Mouse (Mus musculus) hindbrain, postnatal 0 days (tissue): ENCODE measurements at regions not wholly inside any gene's neighbourhood (a gene's known extent, or its start where the extent isn't known, plus 50 kb on each side); places are given as distances from the start of the nearest gene placed in this dataset.
A peak's percentile ranks its signal among the peaks of the same experiment; 100 is the strongest.

Experiments used
- ATAC-seq: fragments of 200-750 bp; cut with Nextera tagmentation; 2 replicates; pipeline ENCODE4 v1.8.0; 2017; ENCODE audit warnings: mild to moderate bottlenecking, moderate TSS enrichment, moderate library complexity
- DNase-seq: peaks from one replicate; pipeline ENCODE4 v3.0.0-alpha.2; 2015; ENCODE audit warnings: low spot score
- H3K27ac ChIP-seq: fragments of 300-500 bp; sonication (generic); 2 replicates; pipeline ENCODE4 v1.5.1; 2014; ENCODE audit warnings: mild to moderate bottlenecking
- H3K27me3 ChIP-seq: fragments of 300-500 bp; sonication (generic); 2 replicates; pipeline ENCODE4 v1.6.1; 2014; ENCODE audit warnings: low read length, mixed read lengths; ENCODE audit not compliant: insufficient read depth
- H3K36me3 ChIP-seq: fragments of 300-500 bp; sonication (generic); 2 replicates; pipeline ENCODE4 v1.6.1; 2014; ENCODE audit warnings: low read length, mixed read lengths; ENCODE audit not compliant: insufficient read depth
- H3K4me1 ChIP-seq: fragments of 300-500 bp; sonication (generic); 2 replicates; pipeline ENCODE4 v1.6.1; 2014; ENCODE audit warnings: antibody characterized with exemption, low read length, mixed read lengths; ENCODE audit not compliant: insufficient read depth
- H3K4me2 ChIP-seq: fragments of 300-500 bp; sonication (generic); 2 replicates; pipeline ENCODE4 v1.6.1; 2014; ENCODE audit warnings: low read depth, mild to moderate bottlenecking, low read length, moderate library complexity, mixed read lengths
- H3K4me3 ChIP-seq: fragments of 300-500 bp; sonication (generic); 2 replicates; pipeline ENCODE4 v1.5.1; 2014; ENCODE audit warnings: low read length
- H3K9ac ChIP-seq: fragments of 300-500 bp; sonication (generic); replicated peaks from 2 replicates; pipeline ENCODE4 v1.6.1; 2014; ENCODE audit warnings: mild to moderate bottlenecking, low read length, moderate library complexity, mixed read lengths
- H3K9me3 ChIP-seq: fragments of 300-500 bp; sonication (generic); 2 replicates; pipeline ENCODE4 v1.6.1; 2016; ENCODE audit warnings: low read length, mixed read lengths
- CTCF ChIP-seq: IDR thresholded peaks from 2 replicates; pipeline ENCODE4 v1.5.1; 2016; ENCODE audit warnings: antibody characterized with exemption, control low read depth, low read depth
- WGBS: fragments of 180-500 bp; shearing (Covaris S2); extraction: QIAGEN DNeasy Blood & Tissue Kit; methylation state at CpG from one replicate; pipeline ENCODE4 v1.1.7; 2014; 5-methylcytosine and 5-hydroxymethylcytosine counted together

DNA sequence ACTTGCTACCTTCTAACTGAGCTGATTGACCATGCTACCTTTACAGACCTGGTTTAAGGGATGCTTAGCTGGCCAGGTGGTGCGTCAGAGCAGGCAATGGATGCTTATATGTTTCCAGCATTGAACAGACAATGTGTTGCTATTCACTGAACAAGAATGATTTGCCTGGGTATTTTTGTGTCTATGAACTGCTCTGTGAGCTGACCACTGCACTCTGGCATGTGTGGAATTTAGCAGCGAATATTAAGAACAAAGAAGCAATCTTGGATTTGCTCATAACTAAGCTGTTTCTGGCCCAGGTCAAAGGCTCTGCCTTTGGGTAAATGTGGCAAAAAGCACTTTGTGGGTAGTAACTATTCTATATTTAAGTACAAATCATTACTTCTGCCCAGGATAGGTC is 58.3 kb upstream of the Ccdc39 start:
- Histone ChIP-seq H3K4me2 (no peak overlapping the region), H3K36me3 (no peaks in the 10 kb centered on the region), H3K4me1 (no peaks in the 10 kb centered on the region), H3K4me3 (no peak overlapping the region), H3K27me3 (no peaks in the 10 kb centered on the region), H3K9me3 (no peaks in the 10 kb centered on the region), H3K27ac (no peak overlapping the region), H3K9ac (no peak overlapping the region)
- 85% methylated on average over 2 of the region's 2 CpGs for WGBS
- TF ChIP-seq CTCF = no peak
- DNase-seq = no peak
- no peak for ATAC-seq

DNA sequence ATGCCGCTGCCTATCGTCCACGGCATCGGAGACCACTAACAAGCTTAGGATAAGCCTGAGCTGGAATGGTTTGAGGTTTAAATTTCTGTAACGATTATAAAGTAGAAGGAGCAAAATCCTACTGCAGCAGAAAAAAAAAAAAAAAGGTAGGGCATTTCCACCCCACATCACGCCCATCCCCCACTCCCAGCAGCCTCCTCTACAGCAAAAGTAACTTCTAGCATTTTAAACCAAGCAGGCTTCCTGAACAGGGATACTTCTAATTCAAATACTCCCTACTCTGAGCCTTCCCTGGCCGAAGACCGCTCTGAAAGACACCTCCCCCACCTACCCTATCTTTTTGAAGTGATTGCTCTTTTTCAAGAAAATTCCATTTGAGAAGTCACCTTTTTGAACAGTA is 59.2 kb upstream of the Ccdc39 start:
- no peaks in the 10 kb centered on the region for H3K9me3 ChIP-seq
- no peak overlapping the region for H3K4me3 ChIP-seq
- ATAC-seq (no peak), DNase-seq (no peak)
- H3K4me2 ChIP-seq = no peak overlapping the region
- H3K9ac ChIP-seq = no peak overlapping the region
- H3K36me3 ChIP-seq = no peaks in the 10 kb centered on the region
- no peak overlapping the region for H3K27ac ChIP-seq
- no peaks in the 10 kb centered on the region for H3K27me3 ChIP-seq
- H3K4me1 ChIP-seq = no peaks in the 10 kb centered on the region
- WGBS = 73% methylated on average over 8 of the region's 8 CpGs
- no peak for TF ChIP-seq CTCF

DNA sequence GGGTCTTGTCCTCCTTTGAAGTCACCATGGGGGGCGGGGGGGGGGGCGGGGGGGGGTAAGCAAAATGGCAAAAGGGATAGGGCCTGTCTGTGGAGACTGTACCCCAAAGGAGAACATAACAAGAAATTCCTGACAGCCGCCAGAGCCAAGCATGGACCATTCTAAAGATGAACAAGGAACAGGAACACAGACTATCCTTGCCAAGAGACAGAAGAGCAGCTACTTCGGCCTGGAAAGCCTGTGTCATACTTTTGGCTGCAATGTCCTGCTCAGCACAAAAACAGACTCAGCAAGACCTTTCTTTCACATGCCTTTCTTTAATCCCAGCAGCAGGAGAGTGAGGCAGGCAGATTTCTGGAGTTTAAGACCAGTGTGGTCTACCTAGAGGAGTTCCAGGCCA is 59.7 kb upstream of the Ccdc39 start:
- TF ChIP-seq CTCF = no peak

DNA sequence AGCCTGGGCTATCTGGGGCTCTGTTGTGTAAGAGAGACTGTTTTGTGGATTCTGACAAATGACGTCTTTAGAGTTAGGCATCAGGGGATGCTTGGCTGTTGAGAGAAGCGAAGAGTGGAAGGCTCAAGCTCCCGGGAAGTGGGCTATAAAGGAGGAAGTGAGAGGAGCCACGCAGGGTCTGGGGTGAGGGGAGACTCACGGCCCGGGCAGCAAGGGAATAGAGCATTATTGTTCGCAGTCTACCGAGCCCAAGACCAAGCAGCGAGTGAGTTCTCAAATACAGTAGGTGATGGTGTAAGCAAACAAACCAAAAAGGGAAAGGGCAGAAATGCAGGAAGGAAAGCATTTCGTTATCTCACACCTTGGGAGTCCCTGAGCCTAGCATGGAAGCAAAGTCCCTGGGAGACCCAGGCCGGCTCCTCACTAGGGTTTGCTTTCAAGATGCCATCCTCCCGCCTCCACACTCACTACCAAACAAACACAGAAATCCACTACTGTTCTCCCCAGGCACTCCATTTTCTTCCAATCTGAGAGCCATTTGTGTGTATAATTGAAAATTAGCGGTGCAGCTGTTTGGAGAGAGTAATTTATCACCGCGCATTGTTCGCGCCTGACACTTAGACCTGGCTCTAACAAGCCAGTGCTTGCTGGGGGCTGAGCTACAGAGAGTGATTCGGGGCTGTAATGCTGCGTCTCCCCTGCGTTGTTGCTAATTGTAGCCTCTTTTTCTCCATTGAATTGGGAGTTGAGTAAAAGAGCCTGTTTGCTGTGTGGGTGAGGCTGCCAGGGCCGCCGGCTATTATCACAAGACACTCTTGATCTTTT is 61.0 kb upstream of the Ccdc39 start:
- H3K9me3 ChIP-seq = no peaks in the 10 kb centered on the region
- TF ChIP-seq CTCF = no peak
- no peaks in the 10 kb centered on the region for H3K4me1 ChIP-seq
- 0 out of 2 replicates have a peak overlapping the region, but pooled peaks have one; percentile 6 for H3K9ac ChIP-seq
- DNase-seq (peak; percentile 60), ATAC-seq (peak; percentile 80)
- no peaks in the 10 kb centered on the region for H3K27me3 ChIP-seq
- 40% methylated on average over 22 of the region's 22 CpGs for WGBS
- no peak overlapping the region for H3K4me3 ChIP-seq
- H3K36me3 ChIP-seq = no peaks in the 10 kb centered on the region
- H3K4me2 ChIP-seq = peak overlapping the region; percentile 36
- 0 out of 2 replicates have a peak overlapping the region, but pooled peaks have one; percentile 22 for H3K27ac ChIP-seq

More for the DNA sequence above, 59.7 kb upstream of the Ccdc39 start:
- H3K27me3 ChIP-seq = no peaks in the 10 kb centered on the region
- ATAC-seq = no peak
- DNase-seq = no peak
- WGBS = 37% methylated on average over 4 of the region's 4 CpGs
- H3K9me3 ChIP-seq = no peaks in the 10 kb centered on the region
- H3K4me2 ChIP-seq = no peak overlapping the region
- H3K9ac ChIP-seq = no peak overlapping the region
- H3K36me3 ChIP-seq = no peaks in the 10 kb centered on the region
- no peaks in the 10 kb centered on the region for H3K4me1 ChIP-seq
- no peak overlapping the region for H3K4me3 ChIP-seq
- H3K27ac ChIP-seq = no peak overlapping the region

DNA sequence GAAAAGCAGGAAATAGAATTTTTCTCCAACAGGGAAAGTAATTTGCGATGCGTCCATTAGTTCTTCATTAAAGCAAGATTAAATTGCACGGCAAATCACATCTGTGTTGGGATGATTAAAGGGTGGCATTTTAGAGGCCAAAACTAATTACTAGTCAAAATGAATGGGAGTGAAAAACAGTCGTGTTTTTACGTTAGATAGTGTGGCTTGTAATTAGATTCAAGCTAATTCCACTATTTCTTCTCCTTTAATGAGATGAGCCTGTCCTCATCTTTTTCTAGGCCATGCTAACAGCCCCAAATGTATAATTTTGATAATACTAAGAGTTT is 61.5 kb upstream of the Ccdc39 start:
- no peak for DNase-seq
- Histone ChIP-seq H3K27ac (no peak overlapping the region), H3K4me1 (no peaks in the 10 kb centered on the region), H3K9me3 (no peaks in the 10 kb centered on the region), H3K9ac (no peak overlapping the region), H3K27me3 (no peaks in the 10 kb centered on the region), H3K4me3 (no peak overlapping the region), H3K4me2 (peak overlapping the region; percentile 36), H3K36me3 (no peaks in the 10 kb centered on the region)
- TF ChIP-seq CTCF = no peak
- ATAC-seq = peak; percentile 57
- 36% methylated on average over 5 of the region's 5 CpGs for WGBS

DNA sequence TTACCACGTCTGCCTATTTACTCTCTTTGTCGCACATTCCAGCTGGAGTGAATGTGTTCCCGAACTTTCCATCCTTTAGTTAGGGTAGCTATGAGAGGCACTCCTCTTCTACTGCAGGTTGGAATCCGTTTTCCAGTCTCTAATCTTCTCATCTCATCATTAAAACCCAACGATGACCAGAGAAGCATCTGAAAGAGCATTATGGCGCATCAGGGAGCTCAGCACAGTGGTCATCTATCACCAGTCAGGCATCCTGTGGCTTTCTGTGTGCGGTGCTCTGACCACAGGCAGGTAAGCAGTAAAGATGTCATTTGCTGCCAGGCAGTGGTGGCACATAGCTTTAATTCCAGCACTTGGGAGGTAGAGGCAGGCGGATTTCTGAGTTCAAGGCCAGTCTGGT is 63.0 kb upstream of the Ccdc39 start:
- WGBS = 84% methylated on average over 8 of the region's 8 CpGs
- Histone ChIP-seq H3K9me3 (no peaks in the 10 kb centered on the region), H3K4me2 (no peak overlapping the region), H3K4me3 (no peak overlapping the region), H3K9ac (no peak overlapping the region), H3K27me3 (no peaks in the 10 kb centered on the region), H3K4me1 (no peaks in the 10 kb centered on the region), H3K36me3 (no peaks in the 10 kb centered on the region), H3K27ac (no peak overlapping the region)
- TF ChIP-seq CTCF = no peak
- DNase-seq (no peak), ATAC-seq (no peak)

DNA sequence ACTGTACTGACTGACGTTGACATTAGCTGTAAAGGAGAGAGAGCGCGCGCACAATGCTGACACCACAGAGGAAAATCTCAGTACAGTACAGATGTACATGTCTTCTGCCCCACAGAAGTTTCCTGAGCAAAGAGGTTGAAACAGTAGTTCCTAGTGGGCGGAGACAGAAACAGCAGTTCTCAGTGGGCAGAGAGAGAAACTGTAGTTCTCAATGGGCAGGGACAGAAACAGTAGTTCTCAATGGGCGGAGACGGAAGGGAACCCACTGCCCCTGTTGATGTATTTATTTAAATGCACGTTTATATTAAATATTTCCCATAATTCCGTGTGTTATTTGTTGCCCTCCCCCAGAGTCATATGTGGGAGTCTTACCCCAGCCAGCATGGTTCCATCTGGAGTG is 67.4 kb upstream of the Ccdc39 start:
- H3K9me3 ChIP-seq = no peaks in the 10 kb centered on the region
- no peak overlapping the region for H3K4me3 ChIP-seq
- WGBS = 87% methylated on average over 9 of the region's 9 CpGs
- no peaks in the 10 kb centered on the region for H3K27me3 ChIP-seq
- ATAC-seq (no peak), DNase-seq (no peak)
- no peaks in the 10 kb centered on the region for H3K4me1 ChIP-seq
- no peak overlapping the region for H3K27ac ChIP-seq
- no peak overlapping the region for H3K4me2 ChIP-seq
- H3K9ac ChIP-seq = no peak overlapping the region
- H3K36me3 ChIP-seq = no peaks in the 10 kb centered on the region
- no peak for TF ChIP-seq CTCF
